Mouse (Mus musculus): ENCODE measurements around the gene Ctsw.
A peak's percentile ranks its signal among the peaks of the same experiment; 100 is the strongest.

The Ctsw gene

DNA sequence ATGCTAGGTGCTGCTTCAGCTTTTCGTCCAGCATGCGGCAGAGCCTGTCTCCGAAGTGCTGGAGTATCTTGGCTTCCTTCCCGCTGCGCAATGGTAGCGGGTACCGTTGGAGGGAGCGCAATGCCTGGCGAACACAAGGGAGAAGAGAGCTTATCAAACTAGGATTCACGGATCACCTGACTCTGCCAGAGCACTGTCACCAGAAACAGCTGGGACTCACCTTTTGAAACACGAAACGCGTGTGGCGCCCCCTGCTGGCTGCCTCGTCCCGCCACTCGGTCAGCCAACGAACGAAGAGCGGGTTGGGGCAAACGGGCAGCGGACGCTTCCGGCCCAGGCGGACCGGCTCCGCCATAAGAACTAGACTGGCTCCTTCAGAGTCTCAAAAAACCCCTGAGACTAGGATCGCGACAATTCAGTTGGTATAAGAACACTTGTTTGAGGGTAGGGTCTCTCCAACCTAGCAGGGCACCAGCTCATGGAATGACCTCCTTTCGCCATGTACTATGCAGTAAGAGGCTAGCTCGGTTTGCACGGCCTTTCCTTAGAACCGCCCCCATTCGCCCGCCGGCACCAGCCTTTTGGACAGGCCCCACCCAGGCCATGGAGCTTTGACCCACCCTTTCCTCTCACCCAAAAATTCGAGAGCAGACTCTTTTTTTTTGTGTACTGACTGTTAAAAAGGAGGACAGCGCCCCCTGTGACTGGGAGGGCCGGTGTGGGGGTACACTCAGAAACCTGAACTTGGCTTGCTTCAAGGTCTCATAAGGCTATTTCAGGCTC lies 19.7 kb upstream of the Ctsw start, which contains the start of gene Mus81:
TSS of gene Mus81 (minus strand) at position 635 of the 783 bp plus-strand sequence.
- peak; percentile 100 for DNase-seq

- peak; percentile 92 for DNase-seq
Measured at GRCm38 (mm10) chr19:5486771-5487170, 18.5 kb upstream of the Ctsw start.

- peak; percentile 96 for DNase-seq
Measured at GRCm38 (mm10) chr19:5486286-5486685, 18.0 kb upstream of the Ctsw start.

GRCm38 (mm10) chr19:5485821-5486220 lies 17.5 kb upstream of the Ctsw start:
- no peak for DNase-seq

- DNase-seq = peak; percentile 90
Measured at GRCm38 (mm10) chr19:5485371-5485770, 17.1 kb upstream of the Ctsw start.

GRCm38 (mm10) chr19:5484496-5484895 lies 16.2 kb upstream of the Ctsw start:
- DNase-seq = no peak

GRCm38 (mm10) chr19:5483386-5484359 lies 15.4 kb upstream of the Ctsw start:
- peak; percentile 93 for DNase-seq

DNA sequence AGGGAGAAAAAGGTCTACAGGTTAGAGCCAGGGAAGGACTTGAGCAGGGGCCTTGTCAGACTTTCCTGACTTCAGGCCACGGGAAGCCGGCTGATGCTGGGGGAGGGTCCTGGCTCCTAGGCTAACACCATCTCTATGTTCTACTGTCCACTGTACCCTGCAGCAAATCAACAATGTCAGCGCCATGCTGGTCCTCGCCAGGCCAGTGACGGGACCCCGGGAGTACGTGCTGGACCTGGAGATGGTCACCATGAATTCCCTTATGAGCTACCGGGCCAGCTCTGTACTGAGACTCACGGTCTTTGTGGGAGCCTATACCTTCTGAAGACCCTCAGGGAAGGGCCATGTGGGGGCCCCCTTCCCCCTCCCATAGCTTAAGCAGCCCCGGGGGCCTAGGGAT lies 13.1 kb upstream of the Ctsw start:
- peak; percentile 90 for DNase-seq

DNA sequence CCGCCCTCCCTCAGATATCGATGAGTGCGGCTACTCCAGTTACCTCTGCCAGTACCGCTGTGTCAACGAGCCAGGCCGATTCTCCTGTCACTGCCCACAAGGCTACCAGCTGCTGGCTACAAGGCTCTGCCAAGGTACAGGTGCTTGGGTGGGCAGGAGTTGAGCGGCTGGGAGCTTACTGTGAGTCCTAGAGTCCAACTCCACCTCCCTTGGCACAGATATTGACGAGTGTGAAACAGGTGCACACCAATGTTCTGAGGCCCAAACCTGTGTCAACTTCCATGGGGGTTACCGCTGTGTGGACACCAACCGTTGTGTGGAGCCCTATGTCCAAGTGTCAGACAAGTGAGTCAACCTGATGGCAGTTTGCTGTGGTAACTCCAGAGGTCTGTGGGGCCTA lies 11.7 kb upstream of the Ctsw start:
- DNase-seq = peak; percentile 87

GRCm38 (mm10) chr19:5477668-5478300 lies 9.5 kb upstream of the Ctsw start:
- DNase-seq = peak; percentile 90

DNA sequence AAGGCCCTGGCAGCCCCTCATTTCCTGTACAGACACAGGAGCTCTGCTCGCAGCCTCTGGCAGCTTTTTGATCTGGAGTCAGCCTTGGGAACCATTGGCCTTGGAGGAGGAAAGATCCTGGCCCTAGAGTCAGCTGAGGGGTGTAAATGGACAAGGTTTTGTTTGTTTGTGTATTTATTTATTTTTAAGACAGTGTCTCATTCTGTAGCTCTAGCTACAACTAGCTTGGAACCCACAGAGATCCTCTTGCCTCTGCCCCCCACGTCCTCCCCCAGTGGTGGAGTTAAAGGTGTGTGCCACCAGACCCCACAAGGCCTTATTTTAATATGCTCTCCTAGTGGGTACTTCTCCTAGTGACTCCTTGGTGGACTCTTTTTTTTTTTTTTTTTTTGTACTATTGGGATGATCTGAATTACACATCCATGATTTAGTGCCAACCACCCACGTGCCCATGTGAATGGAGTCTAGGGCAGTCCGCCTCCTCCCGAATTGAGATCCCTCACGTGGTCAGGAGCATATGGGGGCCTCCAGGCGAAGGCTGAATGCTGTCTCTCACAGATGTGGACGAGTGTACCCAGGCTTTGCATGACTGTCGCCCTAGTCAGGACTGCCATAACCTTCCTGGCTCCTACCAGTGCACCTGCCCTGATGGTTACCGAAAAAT lies 8.8 kb upstream of the Ctsw start:
- DNase-seq = peak; percentile 83

- DNase-seq = peak; percentile 95
Measured at GRCm38 (mm10) chr19:5475069-5475714, 6.9 kb upstream of the Ctsw start.

- peak; percentile 97 for DNase-seq
Measured at GRCm38 (mm10) chr19:5474281-5475068, 6.2 kb upstream of the Ctsw start.

- peak; percentile 99 for DNase-seq
Measured at GRCm38 (mm10) chr19:5473720-5474119, 5.4 kb upstream of the Ctsw start, which contains the start of gene Efemp2. TSS of gene Efemp2 (plus strand) at chr19:5473954.

DNA sequence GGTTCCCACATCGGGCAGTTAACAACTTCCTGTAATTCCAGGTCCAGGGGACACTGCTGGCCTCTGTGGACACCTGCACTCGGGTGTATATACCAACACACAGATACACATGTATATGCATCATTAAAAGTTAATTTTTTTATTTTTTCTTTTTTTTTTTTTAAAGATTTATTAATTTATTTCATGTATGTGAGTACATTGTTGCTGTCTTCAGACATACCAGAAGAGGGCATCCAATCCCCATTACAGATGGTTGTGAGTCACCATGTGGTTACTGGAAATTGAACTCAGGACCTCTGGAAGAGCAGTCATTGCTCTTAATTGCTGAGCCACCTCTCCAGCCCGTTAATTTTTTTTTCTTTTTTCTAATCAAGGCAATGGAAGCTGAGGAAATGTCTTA lies 4.5 kb upstream of the Ctsw start:
- DNase-seq = no peak

GRCm38 (mm10) chr19:5471846-5472245 lies 3.5 kb upstream of the Ctsw start:
- DNase-seq = no peak

DNA sequence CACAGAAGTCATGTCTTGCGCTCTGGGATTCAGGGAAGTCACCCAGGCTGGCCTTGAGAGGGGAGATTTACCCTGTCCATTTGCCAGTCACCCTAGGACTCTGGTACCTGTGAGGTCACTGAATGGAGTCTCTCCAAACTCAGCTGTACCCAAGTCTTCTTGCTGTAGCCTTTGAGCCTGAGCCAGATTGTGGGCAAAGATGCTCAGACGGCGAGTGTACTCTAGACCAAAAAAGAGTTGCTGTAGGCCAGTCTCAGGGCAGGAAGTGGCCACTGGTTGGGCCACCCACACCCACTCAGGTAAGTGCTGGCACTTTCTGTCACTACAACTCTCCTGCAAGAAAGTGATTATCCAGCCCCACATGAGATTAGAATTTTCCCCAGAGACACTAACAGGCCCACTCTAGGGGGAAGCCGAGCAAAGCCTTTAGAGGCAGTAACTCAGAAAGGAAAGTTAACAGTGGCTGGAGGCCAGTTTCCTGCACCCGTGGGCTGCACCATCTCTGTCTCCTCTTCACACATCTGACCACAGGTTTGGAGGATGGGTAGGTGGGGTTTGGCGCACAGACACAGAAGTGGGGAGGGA lies 1.3 kb downstream of the Ctsw start:
- no peak for DNase-seq

- peak; percentile 92 for DNase-seq
Measured at GRCm38 (mm10) chr19:5465037-5465436, 3.3 kb downstream of the Ctsw start.

DNA sequence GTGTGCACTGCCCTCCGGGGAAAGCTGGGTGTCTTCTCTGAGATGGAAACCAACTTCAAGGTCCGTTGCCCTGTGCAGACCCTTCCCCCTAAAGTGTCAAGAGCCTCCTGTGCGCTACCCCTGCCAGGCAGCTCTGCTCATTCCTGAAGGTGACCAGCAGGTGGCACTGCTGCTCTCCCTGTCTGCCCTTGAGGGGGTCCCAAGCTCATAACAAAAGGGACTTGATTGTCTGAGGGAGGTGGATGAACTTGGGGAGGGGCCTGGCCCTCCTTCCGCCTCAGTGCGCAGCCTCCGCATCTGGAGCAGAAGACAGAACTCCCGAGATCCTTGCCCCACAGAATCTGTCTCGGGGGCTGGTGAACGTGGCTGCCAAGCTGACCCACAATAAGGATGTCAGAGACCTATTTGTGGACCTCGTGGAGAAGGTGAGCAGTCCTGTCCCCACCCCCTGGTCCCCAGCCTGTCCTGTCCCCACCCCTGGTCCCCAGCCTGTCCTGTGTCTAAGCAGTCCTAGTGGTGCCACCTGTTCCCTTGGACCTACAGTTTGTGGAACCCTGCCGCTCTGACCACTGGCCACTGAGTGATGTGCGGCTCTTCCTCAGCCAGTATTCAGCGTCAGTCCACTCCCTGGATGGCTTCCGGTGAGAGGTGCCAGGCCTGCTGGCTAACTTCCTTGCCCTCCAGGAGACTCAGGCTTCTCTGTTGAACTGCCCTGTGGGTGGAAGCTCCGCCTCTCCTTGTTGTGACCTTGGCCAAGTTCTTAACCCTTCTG lies 4.3 kb downstream of the Ctsw start:
- DNase-seq = peak; percentile 96

- peak; percentile 92 for DNase-seq
Measured at GRCm38 (mm10) chr19:5463212-5463611, 5.1 kb downstream of the Ctsw start.
